Mouse (Mus musculus): ENCODE data around the gene Sergef. TPM values are rescaled to one million over a fixed set of nuclear protein-coding genes. Genes with fewer than 3 reads are reported as not detected.
"Not testable (repeated sequence)": the region's sequence is repeated elsewhere in the genome, so short reads cannot be mapped to it uniquely, and the experiment has no call there.

Sergef gene
- polyA plus RNA-seq, 1 experiment from 2014 or later = 21.1 TPM

- H3K4me2 ChIP-seq (replicated peaks); ATAC-seq (ENCODE audit: low FRiP score, low read depth); H3K4me3 ChIP-seq; H3K36me3 ChIP-seq; H3K27ac ChIP-seq; H3K9me3 ChIP-seq; H3K4me1 ChIP-seq; H3K9ac ChIP-seq; H3K27me3 ChIP-seq (replicated peaks): not testable (repeated sequence)
- WGBS = 54% methylated on average over 5 of the region's 5 CpGs
These were observed 10.6 kb upstream of the Sergef start for GRCm38 (mm10) chr7:46650231-46650630.

- no peaks in the 10 kb centered on the region for H3K9me3 ChIP-seq
- H3K4me1 ChIP-seq = no peaks in the 10 kb centered on the region
- H3K4me2 ChIP-seq (replicated peaks) = no peak overlapping the region
- H3K36me3 ChIP-seq = no peaks in the 10 kb centered on the region
- no peak for ATAC-seq (ENCODE audit: low FRiP score, low read depth)
- H3K27ac ChIP-seq = no peak overlapping the region
- no peaks in the 10 kb centered on the region for H3K27me3 ChIP-seq (replicated peaks)
- no peak overlapping the region for H3K9ac ChIP-seq
- H3K4me3 ChIP-seq = no peak overlapping the region
- 71% methylated on average over 4 of the region's 4 CpGs for WGBS
These were observed 9.0 kb upstream of the Sergef start for GRCm38 (mm10) chr7:46648431-46649140.

- Histone ChIP-seq H3K4me3 (no peak overlapping the region), H3K27ac (no peak overlapping the region), H3K4me2 (replicated peaks) (no peak overlapping the region), H3K27me3 (replicated peaks) (no peaks in the 10 kb centered on the region), H3K9ac (no peak overlapping the region), H3K36me3 (no peaks in the 10 kb centered on the region), H3K9me3 (no peaks in the 10 kb centered on the region), H3K4me1 (peaks cover 7% of the 10 kb centered on the region)
- WGBS = 94% methylated on average over 1 of the region's 1 CpGs
- ATAC-seq (ENCODE audit: low FRiP score, low read depth) = no peak
These were observed 3.6 kb upstream of the Sergef start for GRCm38 (mm10) chr7:46643172-46643571.

- H3K9ac ChIP-seq = peak overlapping the region; percentile 67
These were observed 455 bp upstream of the Sergef start for GRCm38 (mm10) chr7:46640062-46640461.

GRCm38 (mm10) chr7:46638889-46639691 is 517 bp downstream of the Sergef start:
- Histone ChIP-seq H3K4me1 (peaks cover 9% of the 10 kb centered on the region), H3K4me2 (replicated peaks) (peak overlapping the region; percentile 84), H3K27ac (peak overlapping the region; percentile 37; the same call in 1 of the 2 replicates), H3K9me3 (no peaks in the 10 kb centered on the region), H3K4me3 (peak overlapping the region; percentile 60), H3K27me3 (replicated peaks) (no peaks in the 10 kb centered on the region), H3K36me3 (no peaks in the 10 kb centered on the region), H3K9ac (peak overlapping the region; percentile 67)
- 11% methylated on average over 32 of the region's 32 CpGs for WGBS
- peak; percentile 53 for ATAC-seq (ENCODE audit: low FRiP score, low read depth)

More at GRCm38 (mm10) chr7:46640062-46640461, 455 bp upstream of the Sergef start:
- Histone ChIP-seq H3K9me3 (no peaks in the 10 kb centered on the region), H3K4me2 (replicated peaks) (peak overlapping the region; percentile 84), H3K4me1 (peaks cover 9% of the 10 kb centered on the region), H3K27me3 (replicated peaks) (no peaks in the 10 kb centered on the region), H3K4me3 (peak overlapping the region; percentile 60), H3K36me3 (no peaks in the 10 kb centered on the region), H3K27ac (no peak overlapping the region)
- no peak; the same call in 1 of the 2 replicates for ATAC-seq (ENCODE audit: low FRiP score, low read depth)
- WGBS = 18% methylated on average over 17 of the region's 17 CpGs

GRCm38 (mm10) chr7:46628375-46628975 is 11.1 kb downstream of the Sergef start:
- Histone ChIP-seq H3K4me1 (no peaks in the 10 kb centered on the region), H3K27me3 (replicated peaks) (no peaks in the 10 kb centered on the region), H3K4me2 (replicated peaks) (no peak overlapping the region), H3K4me3 (no peak overlapping the region), H3K36me3 (peaks cover 20% of the 10 kb centered on the region; the same call in 1 of the 2 replicates), H3K9me3 (no peaks in the 10 kb centered on the region), H3K9ac (no peak overlapping the region), H3K27ac (no peak overlapping the region)
- WGBS = 36% methylated on average over 8 of the region's 8 CpGs
- no peak for ATAC-seq (ENCODE audit: low FRiP score, low read depth)

GRCm38 (mm10) chr7:46623979-46624378 is 15.6 kb downstream of the Sergef start:
- H3K36me3 ChIP-seq = peaks cover 19% of the 10 kb centered on the region
- no peaks in the 10 kb centered on the region for H3K4me1 ChIP-seq
- no peaks in the 10 kb centered on the region for H3K27me3 ChIP-seq (replicated peaks)
- H3K4me3 ChIP-seq = no peak overlapping the region
- H3K4me2 ChIP-seq (replicated peaks) = no peak overlapping the region
- no peak overlapping the region for H3K27ac ChIP-seq
- 54% methylated on average over 2 of the region's 3 CpGs for WGBS
- H3K9me3 ChIP-seq = no peaks in the 10 kb centered on the region
- H3K9ac ChIP-seq = no peak overlapping the region
- no peak for ATAC-seq (ENCODE audit: low FRiP score, low read depth)

GRCm38 (mm10) chr7:46618416-46619110 is 21.0 kb downstream of the Sergef start:
- no peak for ATAC-seq (ENCODE audit: low FRiP score, low read depth)
- Histone ChIP-seq H3K9ac (no peak overlapping the region), H3K36me3 (peaks cover 21% of the 10 kb centered on the region), H3K27me3 (replicated peaks) (no peaks in the 10 kb centered on the region), H3K9me3 (no peaks in the 10 kb centered on the region), H3K4me3 (no peak overlapping the region), H3K27ac (no peak overlapping the region), H3K4me1 (no peaks in the 10 kb centered on the region), H3K4me2 (replicated peaks) (no peak overlapping the region)
- 95% methylated on average over 23 of the region's 23 CpGs for WGBS

- WGBS = 95% methylated on average over 7 of the region's 7 CpGs
- Histone ChIP-seq H3K4me1 (no peaks in the 10 kb centered on the region), H3K36me3 (peaks cover 23% of the 10 kb centered on the region), H3K27ac (no peak overlapping the region), H3K4me3 (no peak overlapping the region), H3K9ac (no peak overlapping the region), H3K27me3 (replicated peaks) (no peaks in the 10 kb centered on the region), H3K9me3 (no peaks in the 10 kb centered on the region), H3K4me2 (replicated peaks) (no peak overlapping the region)
- no peak for ATAC-seq (ENCODE audit: low FRiP score, low read depth)
These were observed 23.1 kb downstream of the Sergef start for GRCm38 (mm10) chr7:46616429-46617005.

- H3K36me3 ChIP-seq = peaks cover 21% of the 10 kb centered on the region
- no peaks in the 10 kb centered on the region for H3K4me1 ChIP-seq
- ATAC-seq (ENCODE audit: low FRiP score, low read depth) = no peak
- H3K4me3 ChIP-seq = no peak overlapping the region
- WGBS = 74% methylated on average over 5 of the region's 5 CpGs
- no peak overlapping the region for H3K4me2 ChIP-seq (replicated peaks)
- H3K9ac ChIP-seq = no peak overlapping the region
- no peaks in the 10 kb centered on the region for H3K27me3 ChIP-seq (replicated peaks)
- no peaks in the 10 kb centered on the region for H3K9me3 ChIP-seq
- no peak overlapping the region for H3K27ac ChIP-seq
These were observed 24.2 kb downstream of the Sergef start for GRCm38 (mm10) chr7:46615256-46615977.

- Histone ChIP-seq H3K27ac (no peak overlapping the region), H3K36me3 (peaks cover 16% of the 10 kb centered on the region; the same call in 1 of the 2 replicates), H3K27me3 (replicated peaks) (no peaks in the 10 kb centered on the region), H3K4me2 (replicated peaks) (no peak overlapping the region), H3K9ac (no peak overlapping the region), H3K4me1 (no peaks in the 10 kb centered on the region), H3K4me3 (no peak overlapping the region), H3K9me3 (no peaks in the 10 kb centered on the region)
- ATAC-seq (ENCODE audit: low FRiP score, low read depth) = no peak
- WGBS = 95% methylated on average over 12 of the region's 12 CpGs
These were observed 25.3 kb downstream of the Sergef start for GRCm38 (mm10) chr7:46614263-46614662.
